Mouse (Mus musculus): ENCODE measurements at regions not wholly inside any gene's neighbourhood (a gene's known extent, or its start where the extent isn't known, plus 50 kb on each side); places are given as distances from the start of the nearest gene placed in this dataset.

- DNase-seq (ENCODE audit: low spot score) = no peak
Measured at GRCm38 (mm10) chr1:77048720-77049406, 466.0 kb downstream of the Epha4 start.

GRCm38 (mm10) chr1:77051239-77051638 is 463.6 kb downstream of the Epha4 start:
- DNase-seq (ENCODE audit: low spot score) = peak; percentile 14

GRCm38 (mm10) chr1:77053837-77054540 is 460.9 kb downstream of the Epha4 start:
- no peak for DNase-seq (ENCODE audit: low spot score)

GRCm38 (mm10) chr1:77062468-77062867 is 452.4 kb downstream of the Epha4 start:
- no peak for DNase-seq (ENCODE audit: low spot score)

GRCm38 (mm10) chr1:77073071-77073470 is 441.8 kb downstream of the Epha4 start:
- no peak for DNase-seq (ENCODE audit: low spot score)

GRCm38 (mm10) chr1:77074926-77075885 is 439.7 kb downstream of the Epha4 start:
- no peak for DNase-seq (ENCODE audit: low spot score)

GRCm38 (mm10) chr1:77080767-77081166 is 434.1 kb downstream of the Epha4 start:
- DNase-seq (ENCODE audit: low spot score) = peak; percentile 38

GRCm38 (mm10) chr1:77081660-77082059 is 433.2 kb downstream of the Epha4 start:
- DNase-seq (ENCODE audit: low spot score) = peak; percentile 68

GRCm38 (mm10) chr1:77082410-77082809 is 432.5 kb downstream of the Epha4 start:
- no peak for DNase-seq (ENCODE audit: low spot score)

- DNase-seq (ENCODE audit: low spot score) = no peak
Measured at GRCm38 (mm10) chr1:77093551-77093950, 421.3 kb downstream of the Epha4 start.

GRCm38 (mm10) chr1:77101726-77102272 is 413.1 kb downstream of the Epha4 start:
- DNase-seq (ENCODE audit: low spot score) = peak; percentile 28

GRCm38 (mm10) chr1:77102421-77103133 is 412.3 kb downstream of the Epha4 start:
- no peak for DNase-seq (ENCODE audit: low spot score)

GRCm38 (mm10) chr1:77109861-77110785 is 404.8 kb downstream of the Epha4 start:
- no peak for DNase-seq (ENCODE audit: low spot score)

GRCm38 (mm10) chr1:77128411-77128810 is 386.5 kb downstream of the Epha4 start:
- no peak for DNase-seq (ENCODE audit: low spot score)

GRCm38 (mm10) chr1:77137663-77138062 is 377.2 kb downstream of the Epha4 start:
- peak; percentile 77 for DNase-seq (ENCODE audit: low spot score)

- DNase-seq (ENCODE audit: low spot score) = peak; percentile 73
Measured at GRCm38 (mm10) chr1:77140906-77141305, 374.0 kb downstream of the Epha4 start.

- no peak for DNase-seq (ENCODE audit: low spot score)
Measured at GRCm38 (mm10) chr1:77148052-77148451, 366.8 kb downstream of the Epha4 start.

GRCm38 (mm10) chr1:77168316-77168715 is 346.6 kb downstream of the Epha4 start:
- DNase-seq (ENCODE audit: low spot score) = no peak

GRCm38 (mm10) chr1:77172463-77172862 is 342.4 kb downstream of the Epha4 start:
- DNase-seq (ENCODE audit: low spot score) = no peak

- DNase-seq (ENCODE audit: low spot score) = no peak
Measured at GRCm38 (mm10) chr1:77174801-77175200, 340.1 kb downstream of the Epha4 start.

Measured in embryo, embryonic 10 days (tissue).